ENCODE assay signal across 10 mouse cellular contexts in genomic region chr4:141500637-141501036, GRCm38 (mm10). TPM values are rescaled to one million over a fixed set of nuclear protein-coding genes. Genes with fewer than 3 reads are reported as not detected.
DNase-seq lines count a peak whose midpoint lies in the region; ATAC-seq lines count a peak whose summit lies in the region.
"Had no signal": no experiment of that assay in that cellular context is flagged by ENCODE, and none has a peak within 500 bp of the region (broad histone marks: within the 10 kb centered on the region; RNA-seq: fewer than 3 reads in every experiment).

No protein-coding gene starts in this region.

- DNase-seq in adrenal gland, adult 2 months: peak; percentile 45
- DNase-seq in adrenal gland, postnatal 25 days: no peak
- no peak for DNase-seq in limb, embryonic 10.5 days (ENCODE audit: low spot score)
- DNase-seq in heart, postnatal 10 days: peak; percentile 26 to 30
- peak; percentile 48 for DNase-seq in skeletal muscle tissue, adult 2 months (ENCODE audit: low read depth, low spot score)
- DNase-seq in cerebellum, postnatal 10 days: no peak
- no peak for DNase-seq in liver, embryonic 11.5 days (ENCODE audit: low spot score)
- DNase-seq: lung, postnatal 36 days had no signal

- no peaks in the 10 kb centered on the region for H3K27me3 ChIP-seq in limb, embryonic 13.5 days
- no peaks in the 10 kb centered on the region for H3K27me3 ChIP-seq in limb, embryonic 10.5 days (ENCODE audit: low read depth, poor library complexity, severe bottlenecking)
- no peaks in the 10 kb centered on the region for H3K27me3 ChIP-seq in liver, embryonic 11.5 days (replicated peaks; ENCODE audit: control insufficient read depth, insufficient read depth, low read length)
- H3K27me3 ChIP-seq: neural tube, embryonic 13.5 days had no signal

- no peak overlapping the region for H3K4me3 ChIP-seq in limb, embryonic 13.5 days
- H3K4me3 ChIP-seq in limb, embryonic 10.5 days: no peak overlapping the region
- no peak overlapping the region for H3K4me3 ChIP-seq in liver, embryonic 11.5 days (ENCODE audit: low read depth, low read length)
- H3K4me3 ChIP-seq: neural tube, embryonic 13.5 days had no signal

- no peak overlapping the region for H3K4me2 ChIP-seq in limb, embryonic 13.5 days (replicated peaks)
- H3K4me2 ChIP-seq in liver, embryonic 11.5 days: no peak overlapping the region
- H3K4me2 ChIP-seq: neural tube, embryonic 13.5 days had no signal

- no peak for ATAC-seq in limb, embryonic 13.5 days (ENCODE audit: low FRiP score, low read depth)
- ATAC-seq in liver, embryonic 11.5 days (replicated peaks; ENCODE audit: low FRiP score): no peak

- WGBS in limb, embryonic 13.5 days: 77% methylated on average over 4 of the region's 4 CpGs
- 79% methylated on average over 4 of the region's 4 CpGs for WGBS in limb, embryonic 10.5 days
- 70% methylated on average over 4 of the region's 4 CpGs for WGBS in liver, embryonic 11.5 days

- intact Hi-C loops in heart, postnatal 10 days (cut with DNase I): loop anchor here (5.0 kb wide), 1 partner anchor 98 kb away; no protein-coding TSS in a partner anchor

- peaks cover 10% of the 10 kb centered on the region for H3K36me3 ChIP-seq in limb, embryonic 13.5 days
- peaks cover 16% of the 10 kb centered on the region for H3K36me3 ChIP-seq in limb, embryonic 10.5 days
- 0 out of 2 replicates have a peak, but pooled peaks cover 3% of the 10 kb centered on the region for H3K36me3 ChIP-seq in liver, embryonic 11.5 days (ENCODE audit: control insufficient read depth, insufficient read depth, low read length)

- no peaks in the 10 kb centered on the region for H3K9me3 ChIP-seq in limb, embryonic 13.5 days
- no peaks in the 10 kb centered on the region for H3K9me3 ChIP-seq in limb, embryonic 10.5 days (replicated peaks)
- no peaks in the 10 kb centered on the region for H3K9me3 ChIP-seq in liver, embryonic 11.5 days (ENCODE audit: control insufficient read depth, low read length)
- H3K9me3 ChIP-seq: neural tube, embryonic 13.5 days had no signal

- 0 out of 2 replicates have a peak overlapping the region, but pooled peaks have one; percentile 13 for H3K9ac ChIP-seq in limb, embryonic 13.5 days
- H3K9ac ChIP-seq in liver, embryonic 11.5 days (ENCODE audit: low read depth, low read length): no peak overlapping the region
- H3K9ac ChIP-seq: neural tube, embryonic 13.5 days had no signal

- H3K4me1 ChIP-seq in limb, embryonic 13.5 days: peaks cover 24% of the 10 kb centered on the region
- H3K4me1 ChIP-seq in limb, embryonic 10.5 days: peaks cover 8% of the 10 kb centered on the region
- H3K4me1 ChIP-seq in liver, embryonic 11.5 days (replicated peaks; ENCODE audit: control insufficient read depth, insufficient read depth, low read length): peaks cover 3% of the 10 kb centered on the region

- 0 out of 2 replicates have a peak overlapping the region, but pooled peaks have one; percentile 23 for H3K27ac ChIP-seq in limb, embryonic 13.5 days
- no peak overlapping the region for H3K27ac ChIP-seq in limb, embryonic 10.5 days
- no peak overlapping the region for H3K27ac ChIP-seq in liver, embryonic 11.5 days (ENCODE audit: low read depth, low read length)
- H3K27ac ChIP-seq: neural tube, embryonic 13.5 days had no signal

RNA-seq across cellular contexts. Expression of gene Spen, which starts 37.8 kb away (rescaled TPM):
- 10 to 100 TPM; 37.8 to 55.3 TPM for total RNA-seq in adrenal gland, adult 2 months (2021)
- 63.9 and 76.4 TPM in 2 replicates for polyA plus RNA-seq in adrenal gland, adult 2 months (2012; rRNA removed)
- total RNA-seq in adrenal gland, postnatal 25 days (2021): 70.0 and 79.4 TPM in 2 replicates
- polyA plus RNA-seq in limb, embryonic 13.5 days (2015; fragmentation: Nextera tagmentation; extraction: Ambion mirVana): 10.8 and 11.5 TPM in 2 replicates
- polyA plus RNA-seq in limb, embryonic 10.5 days (2016; fragmentation: Nextera tagmentation; extraction: Ambion mirVana): 11.5 TPM in 2 replicates
- total RNA-seq in heart, postnatal 10 days (2021): 10 to 100 TPM; 32.1 to 34.2 TPM
- 9.1 and 10.4 TPM in 2 replicates for polyA plus RNA-seq in liver, embryonic 11.5 days (2014; fragmentation: Nextera tagmentation; extraction: Ambion mirVana)

RNA-seq across cellular contexts. Expression of gene Zbtb17, which starts 56.2 kb away (rescaled TPM):
- total RNA-seq in adrenal gland, adult 2 months (2021): 10 to 100 TPM; 15.8 to 18.7 TPM
- polyA plus RNA-seq in adrenal gland, adult 2 months (2012; rRNA removed): 26.5 and 34.4 TPM in 2 replicates
- 18.6 and 19.6 TPM in 2 replicates for total RNA-seq in adrenal gland, postnatal 25 days (2021)
- polyA plus RNA-seq in limb, embryonic 13.5 days (2015; fragmentation: Nextera tagmentation; extraction: Ambion mirVana): 48.6 and 48.7 TPM in 2 replicates
- 60.6 and 66.5 TPM in 2 replicates for polyA plus RNA-seq in limb, embryonic 10.5 days (2016; fragmentation: Nextera tagmentation; extraction: Ambion mirVana)
- 10 to 100 TPM; 18.0 to 21.9 TPM for total RNA-seq in heart, postnatal 10 days (2021)
- polyA plus RNA-seq in liver, embryonic 11.5 days (2014; fragmentation: Nextera tagmentation; extraction: Ambion mirVana): 24.3 and 26.4 TPM in 2 replicates

Comparison
In these comparisons a context has a peak if more than half of its experiments do, and no peak if none do; other contexts are left out.
1. DNase-seq: peak in adrenal gland, adult 2 months (single experiment), heart, postnatal 10 days (2 of 2) and skeletal muscle tissue, adult 2 months (single experiment); none in adrenal gland, postnatal 25 days (single experiment), limb, embryonic 10.5 days (single experiment), cerebellum, postnatal 10 days (0 of 2) and liver, embryonic 11.5 days (single experiment).